Mouse (Mus musculus): ENCODE data around the gene Kmt2c.

Gene Kmt2c

GRCm38 (mm10) chr5:25498346-25498820, at the start of gene Kmt2c:
Gene Kmt2c (minus strand): TSS chr5:25498783.
- peak; percentile 80 for DNase-seq (ENCODE audit: low read depth)

GRCm38 (mm10) chr5:25546912-25547311, 48.3 kb upstream of the Kmt2c start:
- DNase-seq (ENCODE audit: low read depth), result no peak

- DNase-seq (ENCODE audit: low read depth), result no peak
These were observed 46.0 kb upstream of the Kmt2c start for GRCm38 (mm10) chr5:25544566-25544965.

- no peak for DNase-seq (ENCODE audit: low read depth)
These were observed 45.5 kb upstream of the Kmt2c start for GRCm38 (mm10) chr5:25544061-25544460.

GRCm38 (mm10) chr5:25541661-25542060, 43.1 kb upstream of the Kmt2c start:
- no peak for DNase-seq (ENCODE audit: low read depth)

- DNase-seq (ENCODE audit: low read depth), result no peak
These were observed 42.3 kb upstream of the Kmt2c start for GRCm38 (mm10) chr5:25540921-25541320.

- DNase-seq (ENCODE audit: low read depth), result no peak
These were observed 41.8 kb upstream of the Kmt2c start for GRCm38 (mm10) chr5:25540412-25540811.

- DNase-seq (ENCODE audit: low read depth), result no peak
These were observed 38.4 kb upstream of the Kmt2c start for GRCm38 (mm10) chr5:25536921-25537409.

- no peak for DNase-seq (ENCODE audit: low read depth)
These were observed 37.9 kb upstream of the Kmt2c start for GRCm38 (mm10) chr5:25536451-25536850.

GRCm38 (mm10) chr5:25535566-25535965, 37.0 kb upstream of the Kmt2c start:
- DNase-seq (ENCODE audit: low read depth), result no peak

GRCm38 (mm10) chr5:25533298-25533697, 34.7 kb upstream of the Kmt2c start:
- no peak for DNase-seq (ENCODE audit: low read depth)

- DNase-seq (ENCODE audit: low read depth), result no peak
These were observed 33.9 kb upstream of the Kmt2c start for GRCm38 (mm10) chr5:25532256-25533147.

GRCm38 (mm10) chr5:25530629-25531028, 32.0 kb upstream of the Kmt2c start:
- no peak for DNase-seq (ENCODE audit: low read depth)

- DNase-seq (ENCODE audit: low read depth), result peak; percentile 100
These were observed 31.2 kb upstream of the Kmt2c start for GRCm38 (mm10) chr5:25529529-25530421.

GRCm38 (mm10) chr5:25528851-25529528, 30.4 kb upstream of the Kmt2c start:
- DNase-seq (ENCODE audit: low read depth), result no peak

- no peak for DNase-seq (ENCODE audit: low read depth)
These were observed 29.4 kb upstream of the Kmt2c start for GRCm38 (mm10) chr5:25527971-25528370.

GRCm38 (mm10) chr5:25526926-25527325, 28.3 kb upstream of the Kmt2c start:
- peak; percentile 10 for DNase-seq (ENCODE audit: low read depth)

GRCm38 (mm10) chr5:25526116-25526515, 27.5 kb upstream of the Kmt2c start:
- DNase-seq (ENCODE audit: low read depth), result no peak

- DNase-seq (ENCODE audit: low read depth), result no peak
These were observed 22.9 kb upstream of the Kmt2c start for GRCm38 (mm10) chr5:25521461-25521860.

GRCm38 (mm10) chr5:25519820-25520219, 21.2 kb upstream of the Kmt2c start:
- no peak for DNase-seq (ENCODE audit: low read depth)

- DNase-seq (ENCODE audit: low read depth), result no peak
These were observed 19.0 kb upstream of the Kmt2c start for GRCm38 (mm10) chr5:25517550-25517949.

All from induced T-regulatory cell, adult 2 months (primary cell).